Comparison of ENCODE assay signal across 14 mouse cellular contexts in the genomic region with DNA sequence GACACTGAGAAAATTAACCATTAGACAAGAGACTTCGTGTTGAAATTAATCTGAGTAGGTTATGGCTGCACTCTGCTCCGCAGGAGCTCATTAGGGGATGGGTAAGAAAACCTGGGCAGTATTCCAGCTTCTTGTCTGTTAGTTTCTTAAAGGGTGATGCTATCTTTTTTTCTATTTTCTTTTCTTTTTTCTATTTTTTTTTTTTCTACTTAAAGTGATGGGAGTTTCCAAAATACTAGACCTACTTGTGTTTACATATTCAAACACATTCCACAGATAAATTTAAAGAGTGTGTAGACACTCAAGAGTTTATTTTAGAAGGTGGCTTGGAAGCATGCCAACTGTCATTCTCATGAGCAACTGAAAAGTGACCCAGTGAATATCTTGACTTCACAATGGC.
DNase-seq lines count a peak whose midpoint lies in the region; TF ChIP-seq lines count a peak whose summit lies in the region.
"Had no signal": no experiment of that assay in that cellular context is flagged by ENCODE, and none has a peak within 500 bp of the region (broad histone marks: within the 10 kb centered on the region; RNA-seq: fewer than 3 reads in every experiment).

No protein-coding gene starts in this region.

- no peak for TF ChIP-seq EP300 in heart, adult 2 months (IDR thresholded peaks at IDR 0.05; ENCODE audit: insufficient read depth, low read depth, low read length)

- no peaks in the 10 kb centered on the region for H3K4me1 ChIP-seq in heart, adult 2 months (ENCODE audit: control insufficient read depth, insufficient read depth, low read length)
- H3K4me1 ChIP-seq: forebrain, embryonic 10.5 days; limb, embryonic 15.5 days had no signal

- intact Hi-C loops in heart, adult 2 months (cut with DNase I), result no loop called here

- TF ChIP-seq CTCF in heart, adult 2 months (IDR thresholded peaks at IDR 0.05), result no peak

- no peak for TF ChIP-seq POLR2A in heart, adult 2 months (IDR thresholded peaks at IDR 0.05; ENCODE audit: insufficient read depth, low read depth, low read length)

- WGBS in heart, adult 2 months, result 10% methylated on average over 2 of the region's 2 CpGs

- H3K27ac ChIP-seq in heart, adult 2 months, result no peak overlapping the region
- H3K27ac ChIP-seq: forebrain, embryonic 10.5 days; limb, embryonic 15.5 days; macrophage had no signal

- no peaks in the 10 kb centered on the region for H3K79me2 ChIP-seq in heart, adult 2 months (replicated peaks; ENCODE audit: control insufficient read depth, insufficient read depth, low read length)

- no peaks in the 10 kb centered on the region for H3K27me3 ChIP-seq in heart, adult 2 months (ENCODE audit: control insufficient read depth, insufficient read depth, low read length)
- H3K27me3 ChIP-seq: limb, embryonic 15.5 days had no signal

- H3K4me3 ChIP-seq in heart, adult 2 months, result no peak overlapping the region
- H3K4me3 ChIP-seq: forebrain, embryonic 10.5 days; limb, embryonic 15.5 days had no signal

- no peak overlapping the region for H3K9ac ChIP-seq in heart, adult 2 months (ENCODE audit: low read depth, low read length)
- H3K9ac ChIP-seq: limb, embryonic 15.5 days had no signal

- peak; percentile 33 for DNase-seq in heart, adult 18-20 months
- no peak for DNase-seq in heart, adult 2 months
- peak; percentile 21 to 68 for DNase-seq in kidney, adult 8-10 months
- DNase-seq in kidney, postnatal 4 days, result no peak
- peak; percentile 71 for DNase-seq in MN1 (ENCODE audit: low spot score)
- DNase-seq in kidney, postnatal 36 days, result peak; percentile 34 to 79
- no peak for DNase-seq in urinary bladder, adult 18-20 months (ENCODE audit: low spot score in 2 of 2)
- DNase-seq in cerebellum, adult 11 months, result no peak
- DNase-seq: adrenal gland, postnatal 25 days; cerebellum, adult 8-10 months; layer of hippocampus, postnatal 36 days had no signal

- no peaks in the 10 kb centered on the region; the same call in 1 of the 2 replicates for H3K36me3 ChIP-seq in heart, adult 2 months (ENCODE audit: control insufficient read depth, insufficient read depth, low read length)

Comparison
In these comparisons a context has a peak if more than half of its experiments do, and no peak if none do; other contexts are left out.
1. DNase-seq: peak in heart, adult 18-20 months (2 of 2), kidney, adult 8-10 months (2 of 2), MN1 (single experiment) and kidney, postnatal 36 days (2 of 2); none in heart, adult 2 months (0 of 2), kidney, postnatal 4 days (0 of 2), urinary bladder, adult 18-20 months (0 of 2) and cerebellum, adult 11 months (single experiment).